Mouse (Mus musculus) cerebellum, adult 2 months (tissue): ENCODE results near the gene Etnk1. TPM values are rescaled to one million over a fixed set of nuclear protein-coding genes. Genes with fewer than 3 reads are reported as not detected.
"Not testable (repeated sequence)": the region's sequence is repeated elsewhere in the genome, so short reads cannot be mapped to it uniquely, and the experiment has no call there.

Experiments used
- DNase-seq, 2 experiments: peaks; one replicate each; pipeline ENCODE4 v3.0.0; 2021
- H3K27ac ChIP-seq: fragments of 200-500 bp; 2 replicates; pipeline ENCODE4 v1.5.1; 2012; ENCODE audit warnings: low read length, control low read depth, inconsistent platforms; ENCODE audit not compliant: insufficient read depth
- H3K27me3 ChIP-seq: fragments of 200-500 bp; 2 replicates; pipeline ENCODE4 v1.6.1; 2012; ENCODE audit warnings: inconsistent platforms, mild to moderate bottlenecking, low read length, moderate library complexity; ENCODE audit not compliant: control insufficient read depth, insufficient read depth
- H3K4me1 ChIP-seq: fragments of 200-500 bp; 2 replicates; pipeline ENCODE4 v1.6.1; 2011; ENCODE audit warnings: low read length; ENCODE audit not compliant: control insufficient read depth, insufficient read depth
- H3K4me3 ChIP-seq: fragments of 200-500 bp; replicated peaks from 2 replicates; pipeline ENCODE3; 2011; ENCODE audit warnings: mild to moderate bottlenecking, low read depth, low read length, control low read depth; ENCODE audit not compliant: insufficient read depth
- CTCF ChIP-seq: fragments of 200-500 bp; IDR thresholded peaks from 2 replicates; pipeline ENCODE4 v1.5.1; 2011; ENCODE audit warnings: low read depth, mild to moderate bottlenecking, control low read depth, low read length, moderate library complexity, borderline replicate concordance; ENCODE audit not compliant: insufficient read depth
- POLR2A ChIP-seq: fragments of 200-500 bp; IDR thresholded peaks from 2 replicates; pipeline ENCODE4 v1.6.1; 2011; ENCODE audit warnings: low read length, control low read depth, borderline replicate concordance; ENCODE audit not compliant: insufficient read depth
- WGBS: fragments of 180-500 bp; shearing (Covaris S2); methylation state at CpG from one replicate; pipeline ENCODE4 v1.1.7; 2018; 5-methylcytosine and 5-hydroxymethylcytosine counted together
- polyA plus RNA-seq: library from polyadenylated mRNA; depleted of rRNA; stranded (reverse); fragments of >200 nt; gene quantifications from 2 replicates; pipeline ENCODE4 v1.2.3, GENCODE M21; 2012

Etnk1 gene
- polyA plus RNA-seq, 1 experiment = 163 TPM

DNA sequence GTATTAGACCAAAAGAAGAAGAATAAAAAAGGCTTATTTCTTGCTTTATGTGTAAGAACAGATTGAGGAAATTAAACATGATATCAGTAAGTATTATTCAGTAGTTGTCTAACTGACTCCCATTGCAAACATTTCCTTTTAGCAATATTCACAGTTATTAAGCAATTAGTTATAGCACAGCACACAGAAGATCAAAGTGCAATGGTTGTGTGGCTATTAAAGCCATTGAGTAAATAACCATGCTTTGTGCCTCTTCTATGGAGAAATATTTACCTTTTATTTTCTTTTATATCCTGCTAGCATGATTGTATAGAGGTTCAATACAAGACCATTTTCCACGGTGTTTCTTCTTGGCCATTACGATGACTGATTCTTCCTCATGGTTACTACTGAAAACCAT, 33.9 kb upstream of the Etnk1 start:
- no peak overlapping the region for H3K4me3 ChIP-seq
- H3K27me3 ChIP-seq = no peaks in the 10 kb centered on the region
- 85% methylated on average over 2 of the region's 2 CpGs for WGBS
- H3K4me1 ChIP-seq = no peaks in the 10 kb centered on the region
- no peak for DNase-seq
- no peak overlapping the region for H3K27ac ChIP-seq
- TF ChIP-seq POLR2A (no peak), CTCF (no peak)

DNA sequence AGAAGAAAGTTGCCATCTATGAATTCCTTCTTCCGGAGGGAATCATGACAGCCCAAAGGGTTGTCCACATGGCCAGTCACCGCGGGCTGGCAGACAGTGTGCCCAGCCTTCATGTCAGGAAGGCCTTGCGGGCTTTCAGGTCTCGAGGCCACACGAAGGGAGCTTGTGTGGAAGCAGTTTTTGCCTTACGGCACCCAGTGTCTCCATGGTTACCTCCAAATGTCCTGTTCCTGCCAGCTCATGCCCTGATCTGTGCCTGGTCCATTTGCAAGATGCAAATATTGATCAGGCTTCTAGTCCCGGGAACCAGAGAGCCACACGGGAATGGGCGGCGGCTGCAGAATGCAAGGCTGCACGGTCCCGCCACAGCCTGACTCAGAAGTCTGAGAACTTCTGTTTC, 31.9 kb upstream of the Etnk1 start:
- H3K27ac ChIP-seq = no peak overlapping the region
- no peaks in the 10 kb centered on the region for H3K4me1 ChIP-seq
- 79% methylated on average over 13 of the region's 13 CpGs for WGBS
- H3K4me3 ChIP-seq = no peak overlapping the region
- no peaks in the 10 kb centered on the region for H3K27me3 ChIP-seq
- no peak for TF ChIP-seq POLR2A
- no peak for TF ChIP-seq CTCF
- DNase-seq = no peak

- DNase-seq = no peak
- no peak for TF ChIP-seq POLR2A
- TF ChIP-seq CTCF = no peak
- Histone ChIP-seq H3K4me3 (no peak overlapping the region), H3K27me3 (no peaks in the 10 kb centered on the region), H3K4me1 (no peaks in the 10 kb centered on the region), H3K27ac (no peak overlapping the region)
- WGBS = 96% methylated on average over 7 of the region's 7 CpGs
These were observed 30.3 kb upstream of the Etnk1 start for GRCm38 (mm10) chr6:143136688-143137087.

DNA sequence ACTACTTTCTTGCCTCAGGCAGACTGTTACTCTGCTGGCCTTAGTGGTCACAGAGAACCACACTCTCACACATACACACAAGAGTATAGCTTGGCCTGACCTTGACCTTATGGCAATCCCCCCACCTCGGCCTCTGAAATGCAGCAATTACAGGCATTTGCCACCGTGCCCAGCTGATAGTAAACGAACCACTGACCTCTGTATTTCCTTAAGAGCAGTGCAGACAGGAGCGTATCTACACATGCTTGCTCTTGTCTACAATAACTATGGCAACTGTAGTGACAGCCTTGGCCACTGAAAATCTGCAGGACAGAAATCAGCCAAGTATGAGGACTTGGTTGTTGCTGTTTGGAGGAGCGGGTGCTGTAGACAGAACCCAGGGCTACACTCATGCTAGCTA, 29.7 kb upstream of the Etnk1 start:
- DNase-seq = no peak
- WGBS = 81% methylated on average over 5 of the region's 5 CpGs
- TF ChIP-seq POLR2A = no peak
- TF ChIP-seq CTCF = no peak
- Histone ChIP-seq H3K27ac (no peak overlapping the region), H3K27me3 (no peaks in the 10 kb centered on the region), H3K4me1 (no peaks in the 10 kb centered on the region), H3K4me3 (no peak overlapping the region)

DNA sequence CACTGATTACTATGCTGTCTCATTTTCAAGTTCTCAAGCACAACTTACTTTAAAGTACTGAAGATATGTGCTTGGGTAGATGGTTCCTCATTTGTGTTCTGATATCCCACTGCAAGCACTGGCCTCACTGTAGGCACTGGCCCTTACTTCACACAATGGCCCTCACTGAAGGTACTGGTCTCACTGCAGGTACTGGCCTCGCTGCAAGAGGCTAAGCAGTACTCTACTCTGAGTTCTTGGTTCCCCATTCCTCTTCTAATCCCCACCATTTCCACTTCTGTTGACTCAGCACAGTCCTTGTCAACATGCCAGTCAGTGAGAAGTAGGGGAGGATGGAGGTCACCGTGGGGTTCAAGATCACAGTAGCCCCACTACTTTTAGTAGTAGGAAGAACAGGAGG, 27.6 kb upstream of the Etnk1 start:
- TF ChIP-seq POLR2A (no peak), CTCF (no peak)
- no peak for DNase-seq
- WGBS = 83% methylated on average over 2 of the region's 2 CpGs
- Histone ChIP-seq H3K4me3 (no peak overlapping the region), H3K27ac (no peak overlapping the region), H3K4me1 (no peaks in the 10 kb centered on the region), H3K27me3 (no peaks in the 10 kb centered on the region)

- 77% methylated on average over 9 of the region's 9 CpGs for WGBS
- Histone ChIP-seq H3K27me3 (no peaks in the 10 kb centered on the region), H3K27ac (no peak overlapping the region), H3K4me1 (no peaks in the 10 kb centered on the region), H3K4me3 (no peak overlapping the region)
- no peak for DNase-seq
- TF ChIP-seq CTCF (no peak), POLR2A (no peak)
These were observed 26.1 kb upstream of the Etnk1 start for GRCm38 (mm10) chr6:143140884-143141283.

GRCm38 (mm10) chr6:143141624-143142592, 25.1 kb upstream of the Etnk1 start:
- 81% methylated on average over 10 of the region's 10 CpGs for WGBS
- H3K4me1 ChIP-seq, H3K27me3 ChIP-seq, H3K4me3 ChIP-seq, H3K27ac ChIP-seq, DNase-seq: not testable (repeated sequence)

DNA sequence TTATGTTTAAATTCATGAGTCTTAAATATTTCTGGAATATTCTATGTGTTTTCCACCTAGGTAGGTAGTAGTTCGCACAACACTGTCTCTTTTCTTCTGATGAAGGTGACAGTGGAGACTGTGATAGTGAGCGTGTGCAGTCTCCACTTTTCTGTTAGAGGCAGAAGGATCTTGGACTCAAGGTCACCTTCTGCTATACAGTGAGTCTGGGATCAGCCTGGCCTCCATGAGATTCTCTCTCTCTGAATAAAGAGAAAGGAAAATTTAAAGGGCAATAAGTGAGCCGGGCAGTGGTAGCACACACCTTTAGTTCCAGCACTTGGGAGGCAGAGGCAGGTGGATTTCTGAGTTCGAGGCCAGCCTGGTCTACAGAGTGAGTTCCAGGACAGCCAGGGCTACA, 24.2 kb upstream of the Etnk1 start:
- TF ChIP-seq POLR2A = no peak
- no peak for TF ChIP-seq CTCF
- Histone ChIP-seq H3K4me3 (no peak overlapping the region), H3K27me3 (no peaks in the 10 kb centered on the region), H3K4me1 (no peaks in the 10 kb centered on the region), H3K27ac (no peak overlapping the region)
- 94% methylated on average over 4 of the region's 4 CpGs for WGBS
- no peak for DNase-seq
